Mouse (Mus musculus): ENCODE data around the gene Plod2.

GRCm38 (mm10) chr9:92563306-92563705, 21.3 kb downstream of the Plod2 start:
- TF ChIP-seq MAFK (IDR thresholded peaks at IDR 0.05; ENCODE audit: insufficient read depth, low read depth, low read length) (no peak), ZNF384 (IDR thresholded peaks at IDR 0.05; ENCODE audit: low read depth, low read length) (no peak)
